Mouse (Mus musculus) hindbrain, embryonic 11.5 days (tissue): ENCODE data around the gene Kcnab2. TPM values are rescaled to one million over a fixed set of nuclear protein-coding genes. Genes with fewer than 3 reads are reported as not detected.

Experiments used
- ATAC-seq: fragments of 200-750 bp; cut with Nextera tagmentation; 2 replicates; pipeline ENCODE4 v1.8.0; 2017; ENCODE audit warnings: mild to moderate bottlenecking, moderate TSS enrichment, moderate library complexity; ENCODE audit not compliant: low FRiP score
- DNase-seq: peaks from one replicate; pipeline ENCODE4 v3.0.0-alpha.2; 2015; ENCODE audit warnings: low spot score
- H3K27ac ChIP-seq: fragments of 300-500 bp; sonication (generic); 2 replicates; pipeline ENCODE4 v1.5.1; 2014; ENCODE audit warnings: mild to moderate bottlenecking, low read depth, low read length
- H3K27me3 ChIP-seq: fragments of 300-500 bp; sonication (generic); 2 replicates; pipeline ENCODE4 v1.6.1; 2014; ENCODE audit warnings: mild to moderate bottlenecking, low read length, moderate library complexity, mixed read lengths; ENCODE audit not compliant: control insufficient read depth, insufficient read depth
- H3K36me3 ChIP-seq: fragments of 300-500 bp; sonication (generic); 2 replicates; pipeline ENCODE4 v1.6.1; 2014; ENCODE audit warnings: mild to moderate bottlenecking, low read length, moderate library complexity, mixed read lengths; ENCODE audit not compliant: control insufficient read depth, insufficient read depth
- H3K4me1 ChIP-seq: fragments of 300-500 bp; sonication (generic); replicated peaks from 2 replicates; pipeline ENCODE4 v1.6.1; 2014; ENCODE audit warnings: low read length, mixed read lengths; ENCODE audit not compliant: control insufficient read depth, insufficient read depth
- H3K4me2 ChIP-seq: fragments of 300-500 bp; sonication (generic); replicated peaks from 2 replicates; pipeline ENCODE4 v1.6.1; 2014; ENCODE audit warnings: mild to moderate bottlenecking, low read depth, low read length
- H3K4me3 ChIP-seq: fragments of 300-500 bp; sonication (generic); 2 replicates; pipeline ENCODE4 v1.5.1; 2014; ENCODE audit warnings: low read depth, low read length
- H3K9ac ChIP-seq: fragments of 300-500 bp; sonication (generic); 2 replicates; pipeline ENCODE4 v1.6.1; 2014; ENCODE audit warnings: low read depth, low read length
- H3K9me3 ChIP-seq: fragments of 300-500 bp; sonication (generic); 2 replicates; pipeline ENCODE4 v1.6.1; 2016; ENCODE audit warnings: low read length; ENCODE audit not compliant: control insufficient read depth
- WGBS: fragments of 180-500 bp; shearing (Covaris S2); extraction: QIAGEN DNeasy Blood & Tissue Kit; methylation state at CpG from one replicate; pipeline ENCODE4 v1.1.7; 2014; 5-methylcytosine and 5-hydroxymethylcytosine counted together
- polyA plus RNA-seq: library from polyadenylated mRNA; unstranded; fragments of >200 nt; fragmentation: Nextera tagmentation; extraction: Ambion mirVana; gene quantifications from 2 replicates; pipeline ENCODE4 v1.2.1, GENCODE M21; 2014

The Kcnab2 gene
- 9.2 and 11.1 TPM in 2 replicates for polyA plus RNA-seq

- peak; percentile 99 for DNase-seq
- peak; percentile 96 for ATAC-seq
- H3K9me3 ChIP-seq = no peaks in the 10 kb centered on the region
- peaks cover 8% of the 10 kb centered on the region for H3K4me1 ChIP-seq
- H3K4me2 ChIP-seq = peak within 1 kb of the TSS; percentile 86
- peaks cover 6% of the 10 kb centered on the region; the same call in 1 of the 2 replicates for H3K27me3 ChIP-seq
- H3K27ac ChIP-seq = peak within 1 kb of the TSS; percentile 69
- H3K4me3 ChIP-seq = peak within 1 kb of the TSS; percentile 73
- peak within 1 kb of the TSS; percentile 93 for H3K9ac ChIP-seq
- under 1% methylated on average over 63 of the region's 63 CpGs for WGBS
- no peaks in the 10 kb centered on the region for H3K36me3 ChIP-seq
Measured at GRCm38 (mm10) chr4:152477466-152478223, at the start of gene Kcnab2. Gene Kcnab2, minus strand, starts transcription at chr4:152477871.

GRCm38 (mm10) chr4:152520083-152520482, 42.4 kb upstream of the Kcnab2 start:
- no peaks in the 10 kb centered on the region for H3K27me3 ChIP-seq

GRCm38 (mm10) chr4:152519106-152519505, 41.4 kb upstream of the Kcnab2 start:
- Histone ChIP-seq H3K27ac (no peak overlapping the region), H3K4me3 (no peak overlapping the region), H3K27me3 (no peaks in the 10 kb centered on the region), H3K9ac (no peak overlapping the region), H3K36me3 (no peaks in the 10 kb centered on the region), H3K4me2 (no peak overlapping the region), H3K4me1 (no peaks in the 10 kb centered on the region), H3K9me3 (no peaks in the 10 kb centered on the region)
- DNase-seq (no peak), ATAC-seq (no peak)
- 91% methylated on average over 10 of the region's 10 CpGs for WGBS

More at GRCm38 (mm10) chr4:152520083-152520482, 42.4 kb upstream of the Kcnab2 start:
- Histone ChIP-seq H3K4me3 (no peak overlapping the region), H3K4me1 (no peaks in the 10 kb centered on the region), H3K9ac (no peak overlapping the region), H3K27ac (no peak overlapping the region), H3K36me3 (no peaks in the 10 kb centered on the region), H3K4me2 (no peak overlapping the region), H3K9me3 (no peaks in the 10 kb centered on the region)
- WGBS = 44% methylated on average over 6 of the region's 6 CpGs
- peak; percentile 85 for DNase-seq
- ATAC-seq = no peak

DNA sequence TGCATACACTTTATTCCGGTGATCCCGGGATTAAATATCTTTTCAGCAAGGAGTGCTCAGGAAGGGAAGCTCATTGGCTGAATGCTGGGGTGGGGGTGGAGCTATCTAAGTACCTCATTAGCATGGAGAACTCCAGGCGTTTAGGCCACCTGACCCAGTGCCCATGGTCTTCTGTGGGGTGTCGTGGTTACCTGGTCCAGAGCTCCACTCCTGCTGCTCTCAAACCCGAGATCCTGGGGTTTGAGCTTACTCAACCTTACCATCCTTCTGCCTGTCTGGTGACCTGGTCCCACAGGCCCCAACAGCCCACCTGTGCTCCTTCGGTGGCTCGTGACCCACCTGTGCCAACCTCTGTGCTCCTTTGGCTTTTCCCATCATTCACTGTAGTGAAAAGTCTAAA, 37.2 kb upstream of the Kcnab2 start:
- no peak for ATAC-seq
- WGBS = 80% methylated on average over 7 of the region's 7 CpGs

GRCm38 (mm10) chr4:152512221-152512925, 34.7 kb upstream of the Kcnab2 start:
- Histone ChIP-seq H3K4me3 (no peak overlapping the region), H3K27ac (no peak overlapping the region), H3K9me3 (no peaks in the 10 kb centered on the region), H3K9ac (no peak overlapping the region), H3K27me3 (no peaks in the 10 kb centered on the region), H3K36me3 (0 out of 2 replicates have a peak, but pooled peaks cover 1% of the 10 kb centered on the region), H3K4me1 (peaks cover 6% of the 10 kb centered on the region), H3K4me2 (no peak overlapping the region)
- WGBS = 36% methylated on average over 18 of the region's 18 CpGs
- ATAC-seq (peak; percentile 60), DNase-seq (peak; percentile 54)

More for the DNA sequence above, 37.2 kb upstream of the Kcnab2 start:
- no peaks in the 10 kb centered on the region for H3K27me3 ChIP-seq
- H3K4me3 ChIP-seq = no peak overlapping the region
- no peak overlapping the region for H3K27ac ChIP-seq
- no peak overlapping the region for H3K4me2 ChIP-seq
- no peak for DNase-seq
- H3K4me1 ChIP-seq = peaks cover 6% of the 10 kb centered on the region
- no peaks in the 10 kb centered on the region for H3K9me3 ChIP-seq
- H3K9ac ChIP-seq = no peak overlapping the region
- no peaks in the 10 kb centered on the region for H3K36me3 ChIP-seq

- Histone ChIP-seq H3K4me1 (no peaks in the 10 kb centered on the region), H3K4me2 (no peak overlapping the region), H3K27ac (no peak overlapping the region), H3K9me3 (no peaks in the 10 kb centered on the region), H3K36me3 (peaks cover 5% of the 10 kb centered on the region; the same call in 1 of the 2 replicates), H3K9ac (no peak overlapping the region), H3K4me3 (no peak overlapping the region), H3K27me3 (no peaks in the 10 kb centered on the region)
- no peak for DNase-seq
- ATAC-seq = no peak
- 48% methylated on average over 20 of the region's 20 CpGs for WGBS
Measured at GRCm38 (mm10) chr4:152494360-152494879, 16.7 kb upstream of the Kcnab2 start.

DNA sequence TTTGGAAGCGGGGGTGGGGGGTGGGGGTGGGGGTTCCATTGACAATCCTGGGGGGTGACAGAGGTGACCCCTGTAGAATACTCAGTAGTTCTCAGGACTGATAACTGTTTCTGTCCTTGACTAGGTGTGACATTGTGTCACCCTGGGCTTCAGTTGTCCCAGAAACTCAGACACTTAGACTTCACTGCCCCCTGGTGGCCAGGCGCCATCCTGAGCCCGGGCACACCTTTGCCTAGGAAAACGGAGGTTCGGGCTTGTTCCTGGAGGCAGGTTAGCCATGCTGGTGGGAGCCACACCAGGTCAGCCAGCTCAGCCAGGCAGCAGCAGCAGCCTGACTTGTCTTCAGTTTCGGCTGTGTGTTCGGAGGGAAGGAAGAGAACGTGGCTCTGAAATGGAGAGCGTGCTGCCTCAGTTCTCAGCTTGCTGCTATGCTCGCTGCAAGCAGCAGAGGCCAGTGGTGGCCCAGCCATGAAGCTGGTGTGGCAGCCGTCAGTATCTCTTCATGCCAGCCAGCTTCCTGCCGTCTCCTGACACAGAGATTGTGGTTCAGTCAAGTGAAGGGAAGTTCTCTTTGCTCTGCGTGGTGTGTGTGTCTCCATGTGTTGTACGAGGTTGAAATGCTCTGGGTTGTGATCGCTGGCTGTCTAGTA, 13.7 kb upstream of the Kcnab2 start:
- Histone ChIP-seq H3K9ac (no peak overlapping the region; the same call in 1 of the 2 replicates), H3K27ac (no peak overlapping the region), H3K36me3 (no peaks in the 10 kb centered on the region), H3K9me3 (no peaks in the 10 kb centered on the region), H3K27me3 (no peaks in the 10 kb centered on the region), H3K4me2 (no peak overlapping the region), H3K4me3 (no peak overlapping the region), H3K4me1 (no peaks in the 10 kb centered on the region)
- ATAC-seq (no peak), DNase-seq (peak; percentile 79)
- WGBS = 57% methylated on average over 15 of the region's 15 CpGs

DNA sequence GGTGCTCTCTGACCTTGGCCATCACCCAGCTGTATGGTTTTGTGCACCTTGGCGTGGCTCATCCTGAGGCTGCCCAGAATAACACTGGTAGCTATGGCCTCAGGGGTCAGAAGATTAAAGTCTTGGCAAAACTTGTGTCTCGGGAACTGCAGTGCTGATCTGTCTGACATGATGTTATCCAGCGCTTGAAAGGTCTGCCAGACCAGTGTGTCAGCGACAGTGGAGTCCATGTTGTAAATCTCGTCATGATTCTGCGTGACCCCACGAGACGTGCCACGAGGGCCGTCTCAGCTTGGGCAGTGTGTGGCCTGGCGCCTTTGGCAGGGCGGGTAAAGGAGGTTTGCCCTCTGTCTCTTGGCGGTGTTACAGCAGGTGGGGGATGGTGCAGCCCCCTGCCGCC, 12.6 kb upstream of the Kcnab2 start:
- Histone ChIP-seq H3K27ac (no peak overlapping the region), H3K9ac (no peak overlapping the region), H3K9me3 (no peaks in the 10 kb centered on the region), H3K4me2 (no peak overlapping the region), H3K36me3 (no peaks in the 10 kb centered on the region), H3K4me3 (no peak overlapping the region), H3K4me1 (no peaks in the 10 kb centered on the region), H3K27me3 (no peaks in the 10 kb centered on the region)
- no peak for DNase-seq
- 90% methylated on average over 14 of the region's 14 CpGs for WGBS
- ATAC-seq = no peak
